ENCODE assay signal across 11 mouse cellular contexts in the genomic region with DNA sequence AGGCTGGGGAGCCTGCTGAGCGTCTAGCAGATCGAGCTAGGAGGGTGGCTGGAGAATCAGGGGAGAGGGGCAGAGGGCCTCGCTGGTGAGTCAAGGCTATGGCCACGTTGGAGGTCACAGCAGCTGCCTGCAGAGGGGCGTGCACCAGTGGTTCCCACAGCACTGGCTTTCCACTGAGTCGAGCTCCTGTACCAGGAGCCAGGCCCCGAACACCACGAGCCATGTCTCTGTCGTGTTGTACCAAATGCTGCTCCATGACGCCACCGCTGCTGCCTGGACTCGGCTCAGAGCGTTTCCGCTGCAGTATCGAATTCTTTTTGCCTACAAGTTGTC. TPM values are rescaled to one million over a fixed set of nuclear protein-coding genes. Genes with fewer than 3 reads are reported as not detected.
DNase-seq lines count a peak whose midpoint lies in the region; ATAC-seq and TF ChIP-seq lines count a peak whose summit lies in the region.
"Had no signal": no experiment of that assay in that cellular context is flagged by ENCODE, and none has a peak within 500 bp of the region (broad histone marks: within the 10 kb centered on the region; RNA-seq: fewer than 3 reads in every experiment).

No protein-coding gene starts in this region.

- WGBS in kidney, adult 2 months = 8% methylated on average over 15 of the region's 15 CpGs
- WGBS in liver, embryonic 12.5 days (ENCODE audit: insufficient replicate concordance) = 9% methylated on average over 15 of the region's 15 CpGs

- H3K27me3 ChIP-seq in kidney, adult 2 months (replicated peaks; ENCODE audit: control insufficient read depth, insufficient read depth, low read length) = no peaks in the 10 kb centered on the region
- peaks cover 18% of the 10 kb centered on the region for H3K27me3 ChIP-seq in G1E (ENCODE audit: insufficient read depth, low read length)
- H3K27me3 ChIP-seq in liver, embryonic 12.5 days (replicated peaks) = peaks cover 52% of the 10 kb centered on the region

- no peaks in the 10 kb centered on the region for H3K4me1 ChIP-seq in kidney, adult 2 months (ENCODE audit: control insufficient read depth, insufficient read depth, low read length)
- peaks cover 67% of the 10 kb centered on the region for H3K4me1 ChIP-seq in G1E (ENCODE audit: insufficient read depth, low read depth, low read length)
- peaks cover 93% of the 10 kb centered on the region for H3K4me1 ChIP-seq in liver, embryonic 12.5 days

- no peaks in the 10 kb centered on the region for H3K36me3 ChIP-seq in kidney, adult 2 months (ENCODE audit: control insufficient read depth, insufficient read depth, low read length)
- peaks cover 47% of the 10 kb centered on the region for H3K36me3 ChIP-seq in G1E (replicated peaks)
- H3K36me3 ChIP-seq in liver, embryonic 12.5 days = peaks cover 40% of the 10 kb centered on the region

- no peaks in the 10 kb centered on the region for H3K9me3 ChIP-seq in G1E (replicated peaks)
- no peaks in the 10 kb centered on the region for H3K9me3 ChIP-seq in liver, embryonic 12.5 days (replicated peaks)

- TF ChIP-seq CTCF in kidney, adult 2 months (conservative IDR thresholded peaks at IDR 0.05; ENCODE audit: insufficient read depth, insufficient read length, low read depth, low read length) = no peak
- TF ChIP-seq CTCF in G1E (IDR thresholded peaks at IDR 0.05; ENCODE audit: low read depth, low read length) = no peak

- peak; percentile 11 for DNase-seq in kidney, adult 2 months
- no peak for DNase-seq in kidney, adult 9 months
- peak; percentile 15 for DNase-seq in G1E (ENCODE audit: low spot score)
- peak; percentile 22 for DNase-seq in embryo, embryonic 11 days
- no peak for DNase-seq in thymus, postnatal 10 days (ENCODE audit: low spot score in 2 of 2)
- DNase-seq in left cerebral cortex, adult 18-20 months (ENCODE audit: low spot score in 2 of 2) = no peak
- DNase-seq in layer of hippocampus, adult 9-10 months (ENCODE audit: low spot score) = no peak
- DNase-seq: gastrocnemius, postnatal 36 days; left cerebral cortex, postnatal 4 days had no signal

- H3K27ac ChIP-seq in kidney, adult 2 months (ENCODE audit: insufficient read depth, low read depth, low read length) = no peak overlapping the region
- peak overlapping the region; percentile 79 for H3K27ac ChIP-seq in liver, embryonic 12.5 days

- H3K9ac ChIP-seq in liver, embryonic 12.5 days = peak overlapping the region; percentile 57

- ATAC-seq in G1E (ENCODE audit: extremely low read depth, insufficient number of reproducible peaks, low FRiP score, poor library complexity, severe bottlenecking) = no peak
- no peak for ATAC-seq in liver, embryonic 12.5 days

- peak overlapping the region; percentile 71 for H3K4me2 ChIP-seq in liver, embryonic 12.5 days

- peak overlapping the region; percentile 12; the same call in 1 of the 2 replicates for H3K4me3 ChIP-seq in kidney, adult 2 months (ENCODE audit: insufficient read depth, low read depth, low read length)
- H3K4me3 ChIP-seq in G1E (ENCODE audit: low read depth, low read length) = peak overlapping the region; percentile 66; the same call in 1 of the 2 replicates
- peak overlapping the region; percentile 42 for H3K4me3 ChIP-seq in liver, embryonic 12.5 days

- no peak for TF ChIP-seq POLR2A in kidney, adult 2 months (IDR thresholded peaks at IDR 0.05; ENCODE audit: low read depth, low read length)

RNA-seq across cellular contexts. Expression of a gene that starts 12.0 kb away (rescaled TPM):
- 79.3 and 96.0 TPM in 2 replicates for polyA plus RNA-seq in kidney, adult 2 months (2012; rRNA removed)
- total RNA-seq in G1E (2014; fragmentation: Nextera tagmentation) = 36.9 and 51.2 TPM in 2 replicates
- 22.9 and 31.8 TPM in 2 replicates for total RNA-seq in G1E (2017)
- polyA plus RNA-seq in G1E (2012) = 37.7 and 80.3 TPM in 2 replicates
- polyA plus RNA-seq in liver, embryonic 12.5 days (2016; fragmentation: Nextera tagmentation; extraction: Ambion mirVana) = 162 and 171 TPM in 2 replicates
- not detected for total RNA-seq in left cerebral cortex, adult 18-20 months (2021)
- total RNA-seq: gastrocnemius, postnatal 36 days had no signal
- polyA plus RNA-seq: thymus, postnatal 0 days had no signal

RNA-seq across cellular contexts. Expression of a gene that starts 12.1 kb away (rescaled TPM):
- 1.1 and 1.4 TPM in 2 replicates for polyA plus RNA-seq in kidney, adult 2 months (2012; rRNA removed)
- 0.53 TPM in 1 of 2 replicates, not detected in the other for total RNA-seq in G1E (2014; fragmentation: Nextera tagmentation)
- 0.27 and 0.41 TPM in 2 replicates for total RNA-seq in G1E (2017)
- 0.85 and 1.0 TPM in 2 replicates for polyA plus RNA-seq in G1E (2012)
- 0.81 and 0.86 TPM in 2 replicates for polyA plus RNA-seq in liver, embryonic 12.5 days (2016; fragmentation: Nextera tagmentation; extraction: Ambion mirVana)
- 10 to 100 TPM; 14.4 to 21.9 TPM for total RNA-seq in left cerebral cortex, adult 18-20 months (2021)

RNA-seq across cellular contexts. Expression of a gene that starts 16.6 kb away (rescaled TPM):
- 37.8 and 40.2 TPM in 2 replicates for polyA plus RNA-seq in kidney, adult 2 months (2012; rRNA removed)
- total RNA-seq in G1E (2014; fragmentation: Nextera tagmentation) (130 and 131 TPM in 2 replicates), G1E (2017) (78.9 and 80.9 TPM in 2 replicates)
- polyA plus RNA-seq in G1E (2012) = 72.3 and 73.3 TPM in 2 replicates
- polyA plus RNA-seq in liver, embryonic 12.5 days (2016; fragmentation: Nextera tagmentation; extraction: Ambion mirVana) = 21.1 and 21.2 TPM in 2 replicates
- 10 to 100 TPM; 40.9 to 45.0 TPM for total RNA-seq in left cerebral cortex, adult 18-20 months (2021)

RNA-seq across cellular contexts. Expression of a gene that starts 29.3 kb away (rescaled TPM):
- polyA plus RNA-seq in kidney, adult 2 months (2012; rRNA removed) = 138 and 141 TPM in 2 replicates
- total RNA-seq in G1E (2014; fragmentation: Nextera tagmentation) = 123 and 135 TPM in 2 replicates
- 32.9 and 35.1 TPM in 2 replicates for total RNA-seq in G1E (2017)
- 168 and 234 TPM in 2 replicates for polyA plus RNA-seq in G1E (2012)
- polyA plus RNA-seq in liver, embryonic 12.5 days (2016; fragmentation: Nextera tagmentation; extraction: Ambion mirVana) = 79.8 and 86.3 TPM in 2 replicates
- 10 to 100 TPM; 63.2 to 63.7 TPM for total RNA-seq in left cerebral cortex, adult 18-20 months (2021)

RNA-seq across cellular contexts. Expression of a gene that starts 35.0 kb away (rescaled TPM):
- 18.3 and 18.4 TPM in 2 replicates for polyA plus RNA-seq in kidney, adult 2 months (2012; rRNA removed)
- total RNA-seq in G1E (2014; fragmentation: Nextera tagmentation) = 2.2 and 3.5 TPM in 2 replicates
- total RNA-seq in G1E (2017) = 1.1 TPM in 2 replicates
- polyA plus RNA-seq in G1E (2012) = 11.9 and 14.8 TPM in 2 replicates
- 5.3 and 6.6 TPM in 2 replicates for polyA plus RNA-seq in liver, embryonic 12.5 days (2016; fragmentation: Nextera tagmentation; extraction: Ambion mirVana)
- 10 to 100 TPM; 48.1 to 58.5 TPM for total RNA-seq in left cerebral cortex, adult 18-20 months (2021)

Comparison
In these comparisons a context has a peak if more than half of its experiments do, and no peak if none do; other contexts are left out.
1. DNase-seq: peak in kidney, adult 2 months (single experiment), G1E (single experiment) and embryo, embryonic 11 days (single experiment); none in kidney, adult 9 months (single experiment), thymus, postnatal 10 days (0 of 2), left cerebral cortex, adult 18-20 months (0 of 2) and layer of hippocampus, adult 9-10 months (single experiment).
2. H3K4me3 ChIP-seq: peak in every context shown above with its lines; median percentile 66 in G1E; 42 in liver, embryonic 12.5 days; 12 in kidney, adult 2 months.